Mouse (Mus musculus) layer of hippocampus, postnatal 25 days (tissue): Measurements from ENCODE around the gene Olfr142. TPM values are rescaled to one million over a fixed set of nuclear protein-coding genes. Genes with fewer than 3 reads are reported as not detected.
"Not testable (repeated sequence)": the region's sequence is repeated elsewhere in the genome, so short reads cannot be mapped to it uniquely, and the experiment has no call there.

ENCODE experiments used
- DNase-seq, 2 experiments: peaks; one replicate each; pipeline ENCODE4 v3.0.0; 2022; ENCODE audit warnings: mixed read lengths in 2 of 2, low spot score in 1 of 2; ENCODE audit errors: extremely low spot score in 1 of 2
- total RNA-seq, 2 experiments: library from RNA; stranded (reverse); gene quantifications; 2 replicates each; pipeline ENCODE4 v1.2.3; 2021

Gene Olfr142
- total RNA-seq = not detected

GRCm38 (mm10) chr2:90257492-90257891 is at the start of gene Olfr142:
Gene Olfr142 (minus strand): TSS chr2:90257592.
- no peak for DNase-seq

- no peak for DNase-seq
Observed at GRCm38 (mm10) chr2:90292741-90293140, 35.3 kb upstream of the Olfr142 start, which contains the start of gene Olfr1272. Gene Olfr1272 (minus strand): TSS chr2:90292841.

GRCm38 (mm10) chr2:90270932-90271331 is 13.5 kb upstream of the Olfr142 start, which contains the start of gene Olfr1271:
Gene Olfr1271 (minus strand): TSS chr2:90271032.
- no peak for DNase-seq

- not testable (repeated sequence) for DNase-seq
Observed at GRCm38 (mm10) chr2:90224393-90224792, 33.0 kb downstream of the Olfr142 start, which contains the start of gene Olfr1506. Gene Olfr1506 (minus strand): TSS chr2:90224493.

Other genes with a start within 250 kb of the Olfr142 start
- not detected for gene Olfr1263, start 245.5 kb downstream of the Olfr142 start, total RNA-seq
- gene Olfr1264, start 232.0 kb downstream of the Olfr142 start, total RNA-seq = not detected
- not detected for gene Olfr1265, start 222.3 kb downstream of the Olfr142 start, total RNA-seq
- not detected for gene Olfr140, start 194.0 kb downstream of the Olfr142 start, total RNA-seq
- not detected for gene Olfr1269, start 136.2 kb downstream of the Olfr142 start, total RNA-seq
- not detected for gene Olfr32, start 115.3 kb downstream of the Olfr142 start, total RNA-seq
- not detected for gene Olfr1270, start 104.5 kb downstream of the Olfr142 start, total RNA-seq
- gene Olfr1506, start 33.1 kb downstream of the Olfr142 start, total RNA-seq = under 1 TPM in 1 of 2 experiments, not detected in 1; 0.10 TPM
- not detected for gene Olfr1271, start 13.4 kb upstream of the Olfr142 start, total RNA-seq
- not detected for gene Olfr1272, start 35.2 kb upstream of the Olfr142 start, total RNA-seq
- gene Gm13769, start 64.6 kb upstream of the Olfr142 start, total RNA-seq = under 1 TPM in 1 of 2 experiments, not detected in 1; 0.26 TPM
- gene Olfr1274-ps, start 141.1 kb upstream of the Olfr142 start, total RNA-seq = not detected